Mouse (Mus musculus): ENCODE data around the gene Prpf19.

GRCm38 (mm10) chr19:10914291-10914690 lies 19.3 kb downstream of the Prpf19 start:
- TF ChIP-seq POLR2A (IDR thresholded peaks at IDR 0.05; ENCODE audit: low read depth, low read length), result no peak
- no peak for TF ChIP-seq CTCF (IDR thresholded peaks at IDR 0.05; ENCODE audit: extremely low read depth, insufficient read depth, insufficient read length, insufficient replicate concordance)

Measured in spleen, adult 2 months (tissue).